Mouse (Mus musculus) B cell, adult (primary cell): Measurements from ENCODE around the gene Apcs. TPM values are rescaled to one million over a fixed set of nuclear protein-coding genes. Genes with fewer than 3 reads are reported as not detected.

Experiments
- total RNA-seq: library from RNA; stranded (reverse); gene quantifications from 4 replicates; pipeline ENCODE4 v1.2.4, GENCODE M21; 2023; ENCODE audit not compliant: inconsistent age

The Apcs gene
- total RNA-seq = not detected in 4 replicates

GRCm38 (mm10) chr1:172894777-172895357, at the start of gene Apcs:
TSS of gene Apcs (minus strand) at chr1:172895041.

Other genes starting within 250 kb of the Apcs start
- not detected in 4 replicates for gene Crp, start 197.0 kb downstream of the Apcs start, total RNA-seq
- gene Olfr16, start 55.4 kb upstream of the Apcs start, total RNA-seq = not detected in 4 replicates
- not detected in 4 replicates for gene Olfr1408, start 242.3 kb upstream of the Apcs start, total RNA-seq